Mouse (Mus musculus) midbrain, embryonic 12.5 days (tissue): ENCODE measurements around the gene Hadh. TPM values are rescaled to one million over a fixed set of nuclear protein-coding genes. Genes with fewer than 3 reads are reported as not detected.

ENCODE experiments used
- ATAC-seq: fragments of 200-750 bp; cut with Nextera tagmentation; 2 replicates; pipeline ENCODE4 v1.8.0; 2017; ENCODE audit warnings: low read depth, moderate TSS enrichment, moderate library complexity; ENCODE audit not compliant: low FRiP score
- H3K27ac ChIP-seq: fragments of 300-500 bp; sonication (generic); replicated peaks from 2 replicates; pipeline ENCODE4 v1.5.1; 2016; ENCODE audit warnings: mild to moderate bottlenecking
- H3K27me3 ChIP-seq: fragments of 300-500 bp; sonication (generic); 2 replicates; pipeline ENCODE4 v1.6.1; 2016; ENCODE audit warnings: mild to moderate bottlenecking
- H3K36me3 ChIP-seq: fragments of 300-500 bp; sonication (generic); 2 replicates; pipeline ENCODE4 v1.6.1; 2016
- H3K4me1 ChIP-seq: fragments of 300-500 bp; sonication (generic); 2 replicates; pipeline ENCODE4 v1.6.1; 2016
- H3K4me2 ChIP-seq: fragments of 300-500 bp; sonication (generic); replicated peaks from 2 replicates; pipeline ENCODE4 v1.6.1; 2016; ENCODE audit warnings: mild to moderate bottlenecking, moderate library complexity
- H3K4me3 ChIP-seq: fragments of 300-500 bp; sonication (generic); 2 replicates; pipeline ENCODE4 v1.5.1; 2016; ENCODE audit warnings: mild to moderate bottlenecking
- H3K9ac ChIP-seq: fragments of 300-500 bp; sonication (generic); replicated peaks from 2 replicates; pipeline ENCODE4 v1.6.1; 2016; ENCODE audit warnings: mild to moderate bottlenecking, moderate library complexity
- H3K9me3 ChIP-seq: fragments of 300-500 bp; sonication (generic); 2 replicates; pipeline ENCODE4 v1.6.1; 2016; ENCODE audit warnings: mild to moderate bottlenecking
- WGBS: fragments of 180-500 bp; shearing (Covaris S2); methylation state at CpG from one replicate; pipeline ENCODE4 v1.1.7; 2016; 5-methylcytosine and 5-hydroxymethylcytosine counted together
- polyA plus RNA-seq: library from polyadenylated mRNA; unstranded; fragments of >200 nt; fragmentation: Nextera tagmentation; extraction: Ambion mirVana; gene quantifications from 2 replicates; pipeline ENCODE4 v1.2.1, GENCODE M21; 2016

Hadh gene
- polyA plus RNA-seq, 1 experiment from 2014 or later, result 49.0 TPM

- ATAC-seq, result no peak
- Histone ChIP-seq H3K27me3 (no peaks in the 10 kb centered on the region), H3K36me3 (no peaks in the 10 kb centered on the region), H3K4me3 (no peak overlapping the region), H3K27ac (no peak overlapping the region), H3K9ac (no peak overlapping the region), H3K4me1 (no peaks in the 10 kb centered on the region), H3K9me3 (no peaks in the 10 kb centered on the region), H3K4me2 (no peak overlapping the region)
- 83% methylated on average over 5 of the region's 5 CpGs for WGBS
These were observed 24.1 kb downstream of the Hadh start for GRCm38 (mm10) chr3:131247851-131248250.

DNA sequence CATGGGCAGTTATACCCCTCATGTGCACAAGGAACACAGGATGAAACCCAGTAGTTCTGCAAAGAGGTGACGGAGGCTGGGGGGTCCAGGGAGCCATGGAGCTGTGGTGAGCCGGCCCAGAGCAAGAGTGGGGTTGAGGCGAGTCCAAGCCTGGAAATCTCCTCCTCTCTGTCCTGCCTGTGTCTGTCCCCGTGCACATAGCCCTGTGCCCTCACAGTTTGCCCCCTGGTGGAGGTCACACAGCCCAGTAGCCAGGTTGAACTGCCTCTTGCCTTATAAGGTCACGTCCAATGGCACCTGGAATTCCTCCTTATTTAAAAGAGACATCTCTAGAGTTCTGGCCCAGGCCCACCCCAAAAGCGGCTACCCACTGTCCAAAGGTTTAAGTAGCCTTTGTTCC, 24.5 kb downstream of the Hadh start:
- ATAC-seq, result no peak
- H3K27ac ChIP-seq, result no peak overlapping the region
- 74% methylated on average over 6 of the region's 6 CpGs for WGBS

GRCm38 (mm10) chr3:131246579-131247046, 25.3 kb downstream of the Hadh start:
- no peak overlapping the region for H3K4me2 ChIP-seq
- H3K27ac ChIP-seq, result no peak overlapping the region
- no peak for ATAC-seq
- no peaks in the 10 kb centered on the region for H3K9me3 ChIP-seq
- no peaks in the 10 kb centered on the region; the same call in 1 of the 2 replicates for H3K36me3 ChIP-seq
- 93% methylated on average over 8 of the region's 8 CpGs for WGBS
- H3K27me3 ChIP-seq, result no peaks in the 10 kb centered on the region
- H3K4me1 ChIP-seq, result no peaks in the 10 kb centered on the region
- no peak overlapping the region for H3K9ac ChIP-seq
- no peak overlapping the region for H3K4me3 ChIP-seq

More for the DNA sequence above, 24.5 kb downstream of the Hadh start:
- H3K4me3 ChIP-seq, result no peak overlapping the region
- no peak overlapping the region for H3K9ac ChIP-seq
- H3K4me1 ChIP-seq, result no peaks in the 10 kb centered on the region
- no peak overlapping the region for H3K4me2 ChIP-seq
- no peaks in the 10 kb centered on the region for H3K9me3 ChIP-seq
- H3K36me3 ChIP-seq, result no peaks in the 10 kb centered on the region; the same call in 1 of the 2 replicates
- no peaks in the 10 kb centered on the region for H3K27me3 ChIP-seq

- no peak overlapping the region for H3K9ac ChIP-seq
- H3K4me1 ChIP-seq, result no peaks in the 10 kb centered on the region
- H3K4me3 ChIP-seq, result no peak overlapping the region
- WGBS, result 64% methylated on average over 11 of the region's 11 CpGs
- peak; percentile 60 for ATAC-seq
- no peak overlapping the region for H3K4me2 ChIP-seq
- H3K9me3 ChIP-seq, result no peaks in the 10 kb centered on the region
- H3K27me3 ChIP-seq, result no peaks in the 10 kb centered on the region
- H3K36me3 ChIP-seq, result peaks cover 3% of the 10 kb centered on the region
- H3K27ac ChIP-seq, result no peak overlapping the region
These were observed 25.9 kb downstream of the Hadh start for GRCm38 (mm10) chr3:131245766-131246578.

- Histone ChIP-seq H3K27ac (no peak overlapping the region), H3K4me2 (no peak overlapping the region), H3K4me3 (no peak overlapping the region), H3K9me3 (no peaks in the 10 kb centered on the region), H3K9ac (no peak overlapping the region), H3K27me3 (peaks cover 3% of the 10 kb centered on the region; the same call in 1 of the 2 replicates), H3K4me1 (0 out of 2 replicates have a peak, but pooled peaks cover 5% of the 10 kb centered on the region), H3K36me3 (peaks cover 4% of the 10 kb centered on the region)
- 59% methylated on average over 19 of the region's 19 CpGs for WGBS
- peak; percentile 86 for ATAC-seq
These were observed 33.9 kb downstream of the Hadh start for GRCm38 (mm10) chr3:131237785-131238633.

DNA sequence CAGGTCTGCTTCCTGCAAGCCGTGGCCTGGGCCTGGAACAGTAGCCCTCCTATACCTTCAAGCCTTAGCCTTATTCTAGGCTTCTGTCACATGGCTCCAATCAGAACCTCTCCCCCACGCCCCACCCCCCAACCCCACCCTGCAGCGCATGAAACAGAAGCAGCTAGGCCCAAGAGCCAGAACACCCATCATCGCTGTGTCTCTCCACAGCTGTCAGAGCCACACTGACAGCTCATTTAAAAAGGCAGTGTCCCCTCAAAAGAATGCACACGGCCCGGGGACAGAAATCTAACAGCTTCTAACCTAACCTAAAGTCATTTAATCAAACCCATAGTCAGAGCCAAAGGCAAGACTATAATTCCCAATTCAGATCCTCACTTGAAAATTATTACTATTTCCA, 34.8 kb downstream of the Hadh start:
- ATAC-seq, result no peak

DNA sequence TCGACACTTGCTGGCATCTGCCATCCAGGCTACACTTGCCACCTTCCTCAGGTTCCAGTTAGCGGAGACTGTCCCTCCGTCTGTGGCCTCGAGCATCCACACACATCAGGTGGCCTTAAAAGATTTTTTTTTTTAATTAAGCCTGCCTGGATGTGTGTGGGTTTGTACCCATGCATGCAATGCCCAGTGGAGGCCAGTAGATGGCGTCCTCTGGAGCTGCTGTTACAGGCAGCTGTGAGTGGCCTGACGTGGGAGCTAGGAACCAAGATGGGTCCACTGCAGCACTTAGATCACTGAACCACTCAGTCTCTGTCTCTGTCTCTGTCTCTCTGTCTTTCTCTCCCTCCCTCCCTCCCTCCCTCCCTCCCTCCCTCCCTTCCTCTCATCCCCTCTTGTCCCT, 43.8 kb downstream of the Hadh start:
- Histone ChIP-seq H3K4me1 (no peaks in the 10 kb centered on the region), H3K9me3 (no peaks in the 10 kb centered on the region)
- 76% methylated on average over 6 of the region's 6 CpGs for WGBS

More for the DNA sequence above, 34.8 kb downstream of the Hadh start:
- Histone ChIP-seq H3K4me2 (no peak overlapping the region), H3K4me3 (no peak overlapping the region), H3K27me3 (peaks cover 3% of the 10 kb centered on the region; the same call in 1 of the 2 replicates), H3K36me3 (peaks cover 4% of the 10 kb centered on the region; the same call in 1 of the 2 replicates), H3K27ac (no peak overlapping the region), H3K9me3 (no peaks in the 10 kb centered on the region), H3K9ac (no peak overlapping the region), H3K4me1 (0 out of 2 replicates have a peak, but pooled peaks cover 5% of the 10 kb centered on the region)
- WGBS, result 79% methylated on average over 6 of the region's 6 CpGs

DNA sequence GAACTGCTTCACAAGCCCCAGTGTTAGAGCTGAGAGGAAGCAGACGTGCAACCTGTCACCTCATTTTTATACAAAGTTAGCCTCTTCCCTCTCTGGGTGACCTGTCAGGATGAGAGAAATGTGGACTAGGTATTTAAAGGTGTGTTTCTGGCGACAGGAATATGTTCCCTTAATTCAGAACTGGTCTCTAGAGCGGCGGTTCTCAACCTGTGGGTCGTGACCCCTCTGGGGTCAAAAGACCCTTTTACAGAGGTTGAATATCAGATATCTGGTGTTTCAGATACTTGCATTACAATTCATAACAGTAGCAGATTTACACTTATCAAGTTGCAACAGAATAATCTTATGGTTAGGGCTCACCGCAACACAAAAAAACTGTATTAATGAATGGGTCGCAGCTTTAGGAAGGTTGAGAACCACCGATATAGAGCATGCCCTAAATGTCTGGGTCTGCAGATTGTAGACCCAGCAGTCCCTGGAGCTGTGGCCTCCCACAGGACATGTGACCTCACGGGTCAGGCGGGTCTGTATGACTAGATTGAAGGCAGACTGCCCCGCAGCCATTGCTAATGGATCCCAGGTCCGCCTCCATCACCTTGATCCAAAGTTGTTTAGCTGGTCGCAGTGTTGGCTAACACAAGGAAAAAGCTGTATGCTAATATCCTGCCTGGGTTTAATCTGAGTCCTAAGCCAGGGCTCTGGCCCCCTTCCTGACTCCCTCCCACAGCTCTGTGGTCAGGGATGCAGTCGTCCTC, 53.1 kb downstream of the Hadh start:
- Histone ChIP-seq H3K4me3 (no peak overlapping the region), H3K36me3 (peaks cover 14% of the 10 kb centered on the region; the same call in 1 of the 2 replicates), H3K9ac (no peak overlapping the region), H3K27ac (no peak overlapping the region), H3K9me3 (no peaks in the 10 kb centered on the region), H3K4me1 (no peaks in the 10 kb centered on the region), H3K27me3 (no peaks in the 10 kb centered on the region), H3K4me2 (no peak overlapping the region)
- no peak for ATAC-seq
- WGBS, result 88% methylated on average over 14 of the region's 14 CpGs

More for the DNA sequence above, 43.8 kb downstream of the Hadh start:
- Histone ChIP-seq H3K9ac (no peak overlapping the region), H3K27ac (no peak overlapping the region), H3K4me3 (no peak overlapping the region), H3K4me2 (no peak overlapping the region), H3K36me3 (peaks cover 9% of the 10 kb centered on the region; the same call in 1 of the 2 replicates), H3K27me3 (no peaks in the 10 kb centered on the region)
- no peak for ATAC-seq

DNA sequence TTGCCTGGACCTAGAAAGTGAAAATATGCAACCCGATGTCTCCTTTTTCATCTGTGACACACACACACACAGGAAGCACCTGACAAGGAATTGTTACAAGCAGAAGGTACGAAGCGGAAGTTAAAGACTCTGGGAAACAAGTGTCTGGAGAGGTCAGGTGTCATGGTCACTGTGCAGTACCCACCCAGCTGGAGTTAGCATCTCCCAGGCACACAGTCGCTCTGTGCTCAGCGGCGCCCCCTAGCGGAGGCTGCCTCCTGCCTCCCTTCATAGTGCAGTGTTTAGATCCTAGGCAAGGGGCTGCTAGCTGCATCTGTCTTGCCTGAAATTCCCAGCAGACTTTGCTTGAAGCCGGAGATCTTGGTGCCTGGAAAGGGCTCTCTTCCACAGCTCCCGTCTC, 57.1 kb downstream of the Hadh start:
- no peaks in the 10 kb centered on the region for H3K9me3 ChIP-seq
- H3K4me3 ChIP-seq, result no peak overlapping the region
- H3K27me3 ChIP-seq, result no peaks in the 10 kb centered on the region
- ATAC-seq, result no peak
- H3K36me3 ChIP-seq, result peaks cover 14% of the 10 kb centered on the region
- no peak overlapping the region for H3K27ac ChIP-seq
- no peak overlapping the region for H3K9ac ChIP-seq
- WGBS, result 63% methylated on average over 9 of the region's 9 CpGs
- no peaks in the 10 kb centered on the region for H3K4me1 ChIP-seq
- no peak overlapping the region for H3K4me2 ChIP-seq

GRCm38 (mm10) chr3:131214060-131214658, 57.7 kb downstream of the Hadh start:
- 89% methylated on average over 9 of the region's 9 CpGs for WGBS
- Histone ChIP-seq H3K9ac (no peak overlapping the region), H3K36me3 (peaks cover 14% of the 10 kb centered on the region), H3K9me3 (no peaks in the 10 kb centered on the region), H3K27ac (no peak overlapping the region), H3K4me1 (no peaks in the 10 kb centered on the region), H3K4me3 (no peak overlapping the region), H3K4me2 (no peak overlapping the region), H3K27me3 (no peaks in the 10 kb centered on the region)
- ATAC-seq, result no peak

DNA sequence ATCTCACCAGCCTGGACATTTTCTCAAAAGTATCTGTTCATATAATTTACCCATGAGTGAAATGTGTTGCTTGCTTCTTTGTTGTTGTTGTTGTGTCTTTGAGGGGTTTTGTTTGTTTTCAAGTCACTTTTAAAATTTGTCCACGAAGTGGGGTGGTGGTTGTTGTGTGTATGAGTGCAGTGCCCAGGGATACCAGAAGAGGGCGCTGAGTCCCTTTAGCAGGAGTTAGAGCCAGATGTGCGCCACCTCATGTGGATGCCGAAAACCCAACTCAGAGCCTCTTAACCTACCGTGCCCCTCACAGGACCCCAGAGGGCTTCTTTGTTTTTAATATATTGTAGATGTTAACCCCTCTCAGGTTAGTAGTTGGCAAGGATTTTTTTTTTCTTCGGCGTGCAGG, 59.7 kb downstream of the Hadh start:
- WGBS, result 87% methylated on average over 7 of the region's 7 CpGs
- Histone ChIP-seq H3K4me2 (no peak overlapping the region), H3K9me3 (no peaks in the 10 kb centered on the region), H3K4me1 (peaks cover 9% of the 10 kb centered on the region; the same call in 1 of the 2 replicates), H3K27ac (no peak overlapping the region), H3K36me3 (peaks cover 15% of the 10 kb centered on the region), H3K4me3 (no peak overlapping the region), H3K27me3 (no peaks in the 10 kb centered on the region), H3K9ac (no peak overlapping the region)
- no peak for ATAC-seq
